Comparison of ENCODE assay signal across 27 mouse cellular contexts in the genomic region with DNA sequence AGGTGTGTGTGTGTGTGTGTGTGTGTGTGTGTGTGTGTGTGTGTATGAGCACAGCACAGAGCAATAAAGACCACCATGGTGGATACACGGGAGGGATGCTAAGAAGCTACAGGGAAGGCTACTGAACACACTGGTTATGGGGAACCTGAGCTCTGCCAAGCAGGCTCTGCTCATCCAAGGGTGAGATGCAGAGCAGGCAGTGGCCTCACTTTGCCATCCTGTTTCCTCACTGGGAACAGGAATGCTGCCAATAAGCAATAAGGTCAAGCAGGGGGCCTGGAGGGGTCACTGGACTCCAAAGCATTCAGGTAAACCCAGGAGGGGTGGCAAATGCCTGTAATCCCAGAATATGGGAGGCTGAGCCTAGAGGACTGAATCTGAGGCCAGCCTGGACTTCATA.
"Had no signal": no experiment of that assay in that cellular context is flagged by ENCODE, and none has a peak within 500 bp of the region (broad histone marks: within the 10 kb centered on the region; RNA-seq: fewer than 3 reads in every experiment).

No protein-coding gene starts in this region.

- H3K9ac ChIP-seq: heart, embryonic 12.5 days; hindbrain, embryonic 12.5 days; hindbrain, embryonic 14.5 days; limb, embryonic 12.5 days; liver, embryonic 13.5 days; liver, embryonic 15.5 days had no signal

- H3K4me2 ChIP-seq: heart, embryonic 12.5 days; hindbrain, embryonic 12.5 days; hindbrain, embryonic 14.5 days; limb, embryonic 12.5 days; liver, embryonic 11.5 days; liver, embryonic 13.5 days; liver, embryonic 15.5 days had no signal

- ATAC-seq: hindbrain, embryonic 16.5 days; inflammation-experienced regulatory T-cells, adult 6 months; intestine, postnatal 0 days had no signal

- H3K27me3 ChIP-seq: limb, embryonic 12.5 days; liver, embryonic 13.5 days; liver, embryonic 15.5 days had no signal

- H3K36me3 ChIP-seq: heart, embryonic 10.5 days; heart, embryonic 12.5 days; hindbrain, embryonic 10.5 days; hindbrain, embryonic 12.5 days; liver, embryonic 13.5 days; liver, embryonic 15.5 days had no signal

- H3K4me3 ChIP-seq: gastrocnemius, adult 2 months; heart, embryonic 10.5 days; heart, embryonic 12.5 days; hindbrain, embryonic 10.5 days; hindbrain, embryonic 12.5 days; layer of hippocampus, adult 2 months; left cerebral cortex, adult 2 months; limb, embryonic 10.5 days; limb, embryonic 12.5 days; liver, embryonic 13.5 days; liver, embryonic 15.5 days had no signal

- H3K9me3 ChIP-seq: heart, embryonic 10.5 days; heart, embryonic 12.5 days; hindbrain, embryonic 10.5 days; hindbrain, embryonic 12.5 days; limb, embryonic 10.5 days; limb, embryonic 12.5 days; liver, embryonic 13.5 days; liver, embryonic 15.5 days had no signal

- DNase-seq: gastrocnemius, adult 2 months; gastrocnemius, postnatal 10 days; gastrocnemius, postnatal 25 days; heart, adult 18-20 months; heart, postnatal 10 days; heart, postnatal 4 days; kidney, adult 18-20 months; kidney, adult 8-10 months; kidney, postnatal 10 days; kidney, postnatal 25 days; kidney, postnatal 4 days; liver; liver, embryonic 13.5 days had no signal

- H3K27ac ChIP-seq: heart, embryonic 10.5 days; hindbrain, embryonic 10.5 days; hindbrain, embryonic 12.5 days; hindbrain, embryonic 14.5 days; layer of hippocampus, adult 2 months; left cerebral cortex, adult 2 months; limb, embryonic 10.5 days; limb, embryonic 12.5 days; liver, embryonic 13.5 days; liver, embryonic 15.5 days had no signal
